Mouse (Mus musculus) erythroblast, embryonic 14.5 days (primary cell): ENCODE results near the gene Mrpl46. TPM values are rescaled to one million over a fixed set of nuclear protein-coding genes. Genes with fewer than 3 reads are reported as not detected.

Experiments used
- H3K27me3 ChIP-seq: 2 replicates; pipeline ENCODE4 v1.6.1; 2012; ENCODE audit warnings: inconsistent platforms; ENCODE audit not compliant: control insufficient read depth
- H3K36me3 ChIP-seq: 2 replicates; pipeline ENCODE4 v1.6.1; 2012; ENCODE audit warnings: mild to moderate bottlenecking, inconsistent platforms; ENCODE audit not compliant: control insufficient read depth
- H3K4me1 ChIP-seq: 2 replicates; pipeline ENCODE4 v1.6.1; 2012; ENCODE audit warnings: inconsistent platforms; ENCODE audit not compliant: control insufficient read depth
- H3K4me3 ChIP-seq: replicated peaks from 2 replicates; pipeline ENCODE3; 2012; ENCODE audit warnings: moderate library complexity, mild to moderate bottlenecking, inconsistent platforms
- H3K9me3 ChIP-seq: 2 replicates; pipeline ENCODE4 v1.6.1; 2012; ENCODE audit warnings: low read length, inconsistent platforms, mixed read lengths; ENCODE audit not compliant: control insufficient read depth
- GATA1 ChIP-seq: IDR thresholded peaks from 2 replicates; pipeline ENCODE4 v1.6.1; 2012; ENCODE audit warnings: low read length, inconsistent platforms, mixed read lengths
- TAL1 ChIP-seq: IDR thresholded peaks from 3 replicates; pipeline ENCODE4 v1.6.1; 2012; ENCODE audit warnings: low read length, inconsistent platforms, mixed read lengths
- polyA plus RNA-seq: library from polyadenylated mRNA; stranded (reverse); fragments of >175 nt; gene quantifications from 2 replicates; pipeline ENCODE4 v1.2.3, GENCODE M21; 2012

The Mrpl46 gene
- polyA plus RNA-seq, 1 experiment = 1.5 TPM

DNA sequence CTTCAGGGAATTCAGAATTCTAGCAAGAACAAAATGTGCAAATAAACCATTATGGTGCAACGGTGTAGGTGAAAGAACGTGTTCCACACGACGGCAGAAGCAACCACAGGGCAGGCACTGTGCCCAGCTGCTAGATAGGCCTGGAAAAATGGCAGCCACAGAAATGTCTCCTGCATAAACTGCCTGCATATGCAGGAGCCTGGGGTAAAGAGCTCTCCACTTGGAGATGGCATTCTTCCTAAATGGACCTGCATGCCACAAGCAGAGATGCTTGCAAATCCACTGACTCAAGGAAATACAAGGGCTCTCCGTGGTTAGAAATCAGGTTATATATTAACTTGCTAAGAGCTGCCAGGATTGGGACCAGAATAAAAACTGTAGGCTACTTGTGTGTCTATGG, 4.6 kb downstream of the Mrpl46 start:
- TF ChIP-seq TAL1 (no peak), GATA1 (no peak)
- Histone ChIP-seq H3K9me3 (no peaks in the 10 kb centered on the region), H3K4me3 (no peak overlapping the region), H3K4me1 (peaks cover 18% of the 10 kb centered on the region), H3K27me3 (no peaks in the 10 kb centered on the region), H3K36me3 (peaks cover 71% of the 10 kb centered on the region)

GRCm38 (mm10) chr7:78770936-78771335, 12.4 kb downstream of the Mrpl46 start:
- TF ChIP-seq GATA1 (no peak), TAL1 (no peak)
- Histone ChIP-seq H3K36me3 (peaks cover 31% of the 10 kb centered on the region), H3K4me1 (no peaks in the 10 kb centered on the region; the same call in 1 of the 2 replicates), H3K27me3 (no peaks in the 10 kb centered on the region), H3K9me3 (no peaks in the 10 kb centered on the region), H3K4me3 (no peak overlapping the region)

DNA sequence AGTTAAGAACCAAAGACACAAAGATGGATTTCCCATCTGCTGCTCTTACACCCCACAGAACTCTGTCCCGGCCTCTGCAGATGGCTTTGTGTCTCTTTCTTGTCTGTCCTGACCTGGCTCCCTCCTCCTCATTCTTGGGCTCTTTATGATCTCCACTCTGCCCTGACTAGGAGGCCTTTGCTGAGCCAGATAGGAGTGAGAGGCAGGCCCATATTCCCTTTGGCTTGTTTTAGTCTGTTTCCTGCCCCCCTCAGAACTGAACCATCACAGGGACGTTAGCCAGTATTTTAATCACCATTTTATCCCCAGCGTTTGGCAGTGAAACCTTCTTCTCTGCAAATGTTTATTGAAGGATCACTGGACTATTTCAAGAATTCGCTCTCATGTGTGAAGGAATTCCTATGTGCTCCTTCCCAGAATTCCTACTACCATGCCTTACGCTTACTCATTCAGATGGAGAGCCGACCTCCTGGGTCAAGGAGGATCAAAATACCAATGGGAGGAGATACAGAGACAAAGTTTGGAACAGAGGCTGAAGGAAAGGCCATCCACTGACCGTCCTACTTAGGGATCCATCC, 14.2 kb downstream of the Mrpl46 start:
- Histone ChIP-seq H3K4me1 (no peaks in the 10 kb centered on the region; the same call in 1 of the 2 replicates), H3K36me3 (peaks cover 14% of the 10 kb centered on the region), H3K9me3 (no peaks in the 10 kb centered on the region), H3K27me3 (no peaks in the 10 kb centered on the region), H3K4me3 (no peak overlapping the region)
- no peak for TF ChIP-seq GATA1
- no peak for TF ChIP-seq TAL1

- H3K4me1 ChIP-seq = no peaks in the 10 kb centered on the region; the same call in 1 of the 2 replicates
- no peaks in the 10 kb centered on the region for H3K9me3 ChIP-seq
- TF ChIP-seq GATA1 (no peak), TAL1 (no peak)
- no peak overlapping the region for H3K4me3 ChIP-seq
- H3K27me3 ChIP-seq = no peaks in the 10 kb centered on the region
- H3K36me3 ChIP-seq = peaks cover 3% of the 10 kb centered on the region
These were observed 15.3 kb downstream of the Mrpl46 start for GRCm38 (mm10) chr7:78767929-78768531.

- Histone ChIP-seq H3K4me1 (no peaks in the 10 kb centered on the region; the same call in 1 of the 2 replicates), H3K36me3 (no peaks in the 10 kb centered on the region), H3K9me3 (no peaks in the 10 kb centered on the region), H3K4me3 (no peak overlapping the region), H3K27me3 (no peaks in the 10 kb centered on the region)
- no peak for TF ChIP-seq TAL1
- no peak for TF ChIP-seq GATA1
These were observed 17.2 kb downstream of the Mrpl46 start for GRCm38 (mm10) chr7:78766019-78766683.

DNA sequence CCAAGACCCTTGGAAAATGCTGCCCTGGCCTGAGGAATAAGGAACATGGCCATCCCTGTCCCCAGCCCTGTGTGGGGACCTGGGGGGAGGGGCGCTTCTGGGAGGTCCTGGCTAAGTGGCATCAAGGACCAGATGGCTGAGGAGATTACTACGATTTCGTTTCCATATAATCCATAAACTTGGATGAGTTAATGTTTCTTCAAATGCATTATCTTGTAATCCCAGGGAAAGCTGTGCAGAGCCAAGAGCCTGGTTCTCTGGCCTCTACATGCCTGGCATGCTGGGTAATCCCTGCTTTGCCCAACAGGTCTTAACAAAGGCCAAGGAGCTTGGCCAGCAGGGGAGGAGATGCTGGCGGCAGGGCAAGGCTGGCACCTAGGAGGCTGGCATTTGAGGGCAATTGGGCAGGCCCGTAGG, 18.1 kb downstream of the Mrpl46 start:
- H3K4me3 ChIP-seq = no peak overlapping the region
- H3K27me3 ChIP-seq = no peaks in the 10 kb centered on the region
- no peaks in the 10 kb centered on the region for H3K9me3 ChIP-seq
- H3K4me1 ChIP-seq = no peaks in the 10 kb centered on the region
- no peaks in the 10 kb centered on the region for H3K36me3 ChIP-seq
- TF ChIP-seq GATA1 (no peak), TAL1 (no peak)

- no peaks in the 10 kb centered on the region for H3K36me3 ChIP-seq
- H3K9me3 ChIP-seq = no peaks in the 10 kb centered on the region
- TF ChIP-seq GATA1 (no peak), TAL1 (no peak)
- no peaks in the 10 kb centered on the region for H3K27me3 ChIP-seq
- H3K4me3 ChIP-seq = no peak overlapping the region
- no peaks in the 10 kb centered on the region for H3K4me1 ChIP-seq
These were observed 19.5 kb downstream of the Mrpl46 start for GRCm38 (mm10) chr7:78763801-78764200.

DNA sequence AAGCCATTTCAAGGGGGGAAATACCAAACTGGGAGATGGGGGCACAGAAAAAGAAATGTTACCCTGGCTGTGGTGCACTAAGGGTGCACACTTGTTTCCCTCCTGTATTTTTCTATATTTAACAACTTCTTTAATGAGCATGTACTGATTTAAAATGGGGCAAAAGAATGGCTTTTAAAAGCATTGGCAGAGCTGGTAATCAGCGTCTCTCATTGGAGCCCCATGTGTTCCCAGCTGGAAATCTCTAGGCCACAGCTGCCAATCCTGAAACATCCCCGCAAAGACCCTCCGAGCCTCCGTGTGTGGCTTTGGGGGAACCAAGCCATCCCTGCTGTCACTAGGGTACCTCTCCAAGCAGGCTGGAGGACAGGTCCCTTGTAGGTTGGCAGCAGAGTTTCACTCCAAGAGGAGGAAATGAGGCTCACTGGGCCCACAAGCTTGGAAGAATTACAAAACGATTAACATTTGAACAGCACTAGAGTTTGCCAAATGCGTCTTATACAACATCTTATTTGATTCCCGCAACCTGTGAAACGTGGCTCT, 28.8 kb downstream of the Mrpl46 start:
- H3K4me3 ChIP-seq = no peak overlapping the region
- no peaks in the 10 kb centered on the region for H3K27me3 ChIP-seq
- H3K9me3 ChIP-seq = no peaks in the 10 kb centered on the region
- TF ChIP-seq TAL1 (no peak), GATA1 (no peak)
- H3K36me3 ChIP-seq = no peaks in the 10 kb centered on the region
- no peaks in the 10 kb centered on the region for H3K4me1 ChIP-seq

GRCm38 (mm10) chr7:78753752-78754457, 29.4 kb downstream of the Mrpl46 start:
- TF ChIP-seq TAL1 (no peak), GATA1 (no peak)
- Histone ChIP-seq H3K4me3 (no peak overlapping the region), H3K27me3 (no peaks in the 10 kb centered on the region), H3K4me1 (no peaks in the 10 kb centered on the region), H3K9me3 (no peaks in the 10 kb centered on the region), H3K36me3 (no peaks in the 10 kb centered on the region)
